Mouse (Mus musculus) gastrocnemius, postnatal 10 days (tissue): ENCODE measurements around the gene Ncapd2. TPM values are rescaled to one million over a fixed set of nuclear protein-coding genes. Genes with fewer than 3 reads are reported as not detected.
A peak's percentile ranks its signal among the peaks of the same experiment; 100 is the strongest.

Experiments used
- DNase-seq: peaks from one replicate; pipeline ENCODE4 v3.0.0; 2021; ENCODE audit warnings: mixed read lengths
- long read RNA-seq, 2 experiments: library from polyadenylated mRNA; stranded (forward); transcript quantifications; one replicate each; pipeline ENCODE4 v2.0.0; 2021
- total RNA-seq, 2 experiments: library from RNA; stranded (reverse); gene quantifications; 2 replicates each; pipeline ENCODE4 v1.2.3; 2021

Ncapd2 gene
- 10 to 100 TPM; 28.3 to 41.5 TPM for total RNA-seq
- long read RNA-seq, experiment 1, full-length matches to known transcripts = 18 of 27 reads
- long read RNA-seq, experiment 1, partial matches to known transcripts = 7 of 27 reads
- long read RNA-seq, experiment 1, other reads (novel, unspliced or antisense) = 2 of 27 reads
- long read RNA-seq, experiment 2, full-length matches to known transcripts = 13 of 23 reads
- long read RNA-seq, experiment 2, partial matches to known transcripts = 6 of 23 reads
- long read RNA-seq, experiment 2, other reads (novel, unspliced or antisense) = 4 of 23 reads

DNA sequence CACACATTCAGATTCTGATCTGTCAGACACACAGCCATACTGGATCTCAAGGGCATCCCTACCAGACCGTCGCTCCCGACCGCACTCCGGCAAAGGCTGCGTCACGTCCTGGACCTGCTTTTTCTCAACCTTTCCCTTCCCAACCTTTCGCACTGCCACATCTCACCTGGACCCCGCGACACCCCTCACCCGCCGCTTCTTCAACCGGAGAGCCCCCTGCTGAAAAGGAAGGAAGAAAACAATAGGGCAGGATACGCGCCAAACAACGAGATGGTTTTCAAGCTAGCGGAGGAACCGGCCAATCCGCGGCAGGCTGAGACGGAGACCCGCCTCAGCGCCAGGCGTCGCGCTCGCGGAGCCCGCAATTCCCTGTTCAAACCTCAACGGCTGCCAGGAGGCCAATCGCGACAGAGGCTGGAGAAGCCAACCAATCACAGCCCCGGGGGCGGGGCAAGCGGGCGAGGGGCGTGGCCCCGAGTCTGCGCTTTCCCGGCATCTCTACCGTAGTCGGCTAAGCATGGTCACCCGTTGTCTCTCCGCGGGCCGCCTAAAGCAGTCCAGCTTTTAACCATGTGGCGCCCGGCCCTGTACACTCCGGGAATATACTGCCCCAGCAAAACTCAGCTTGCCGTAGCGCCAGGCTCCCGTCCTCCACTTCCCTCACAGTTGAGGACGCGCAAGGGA lies at the start of gene Ncapd2, which contains the start of gene Mrpl51:
TSS of gene Ncapd2 (minus strand) at position 370 of the 684 bp plus-strand sequence.
TSS of gene Mrpl51 (plus strand) at position 470 of the 684 bp plus-strand sequence.
- peak; percentile 98 for DNase-seq

DNA sequence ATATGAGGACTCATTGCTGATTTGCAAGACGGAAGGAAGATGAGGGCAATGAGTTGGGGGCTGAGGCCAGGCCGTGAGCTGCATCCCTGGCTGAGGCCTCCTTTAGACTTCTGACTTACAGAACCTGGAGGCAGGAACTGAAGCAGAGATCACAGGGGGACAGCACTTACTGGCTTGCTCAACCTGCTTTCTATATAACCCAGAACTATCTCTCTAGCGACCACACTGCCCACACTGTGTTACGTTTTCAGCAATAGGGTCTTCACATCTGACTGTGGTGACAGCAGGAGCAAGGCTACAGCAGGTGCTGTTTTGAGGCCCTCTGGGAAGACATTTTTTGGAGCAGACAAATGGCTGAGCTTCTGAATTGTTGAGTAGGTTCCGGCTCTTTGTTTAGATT lies 49.1 kb upstream of the Ncapd2 start:
- DNase-seq = no peak

DNA sequence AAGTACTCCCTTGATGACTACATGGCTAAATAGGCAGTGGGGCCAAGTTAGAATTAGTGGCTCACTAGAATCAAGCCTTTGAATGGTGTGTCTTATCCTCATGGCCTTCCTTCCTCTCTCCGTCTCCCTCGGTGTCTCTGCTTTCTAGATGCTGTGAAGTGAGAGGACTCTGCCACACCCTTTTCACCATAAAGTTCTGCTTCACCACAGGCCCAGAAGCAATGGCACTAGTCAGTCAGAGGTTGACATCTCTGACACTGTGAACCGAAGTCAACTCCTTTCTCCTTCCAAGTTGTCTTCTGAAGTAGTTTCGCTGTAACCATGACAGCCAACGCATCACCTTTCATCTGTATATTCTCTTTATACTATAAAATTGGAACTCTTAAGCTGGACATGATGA lies 48.0 kb upstream of the Ncapd2 start:
- no peak for DNase-seq

DNA sequence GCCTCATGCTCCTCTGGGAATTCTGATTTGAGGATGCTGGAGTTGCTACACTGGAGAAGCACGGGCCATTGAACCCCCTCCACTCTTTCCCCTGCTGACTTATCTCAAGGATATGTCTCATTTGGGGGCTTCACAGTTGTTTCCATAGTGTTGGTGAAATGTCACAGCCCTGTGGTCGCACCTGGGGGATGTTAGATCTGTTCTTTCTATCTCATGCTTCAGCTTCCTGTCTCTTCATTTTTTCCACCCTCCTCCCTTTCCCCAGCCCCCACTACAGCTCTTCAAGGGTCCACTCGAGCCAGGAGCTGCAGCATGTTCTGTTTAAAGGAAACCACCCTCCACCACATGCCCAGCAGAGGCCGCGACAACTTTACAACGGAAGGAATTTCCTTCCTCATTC lies 46.9 kb upstream of the Ncapd2 start:
- no peak for DNase-seq

DNA sequence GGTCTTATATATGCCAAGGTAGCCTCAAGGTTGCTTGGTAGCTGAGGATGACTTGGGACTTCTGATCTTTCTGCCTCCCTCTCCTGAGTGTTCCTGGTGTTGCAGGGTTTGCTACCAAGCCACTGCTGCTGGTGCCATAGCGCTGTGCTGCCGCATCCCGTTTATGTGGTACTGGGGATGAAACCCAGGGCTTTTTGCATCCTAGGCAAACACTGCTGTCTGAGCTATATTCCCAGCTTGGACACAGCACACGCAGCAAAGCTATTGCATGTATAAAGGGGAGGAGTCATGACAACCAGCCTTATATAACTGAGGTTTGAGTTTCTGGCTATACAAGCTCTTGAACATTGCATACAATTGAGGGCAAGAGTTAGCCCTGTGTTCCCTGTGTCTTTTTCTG lies 45.9 kb upstream of the Ncapd2 start:
- DNase-seq = no peak

DNA sequence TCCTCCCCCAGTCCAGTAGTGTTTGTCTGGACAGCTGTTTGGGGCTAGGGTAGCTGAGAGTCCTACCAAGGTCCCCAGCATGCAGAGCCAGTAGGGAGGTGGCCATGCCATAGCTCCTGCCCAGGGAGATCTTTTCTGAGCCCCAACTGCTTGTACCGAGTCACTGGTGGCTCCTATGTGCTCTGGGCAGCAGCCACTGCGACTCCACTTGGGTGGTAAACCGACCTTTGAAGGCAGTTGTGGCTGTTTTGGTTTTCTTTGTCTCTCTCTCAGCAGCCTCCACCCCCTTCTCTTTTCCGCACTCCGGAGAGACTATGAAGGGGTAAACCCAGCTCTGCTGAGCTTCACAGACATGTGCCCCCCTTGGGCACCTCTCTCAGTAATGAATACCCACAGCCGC lies 45.3 kb upstream of the Ncapd2 start, which contains the start of gene Cd27:
TSS of gene Cd27 (minus strand) at position 229 of the 400 bp plus-strand sequence.
- DNase-seq = no peak

DNA sequence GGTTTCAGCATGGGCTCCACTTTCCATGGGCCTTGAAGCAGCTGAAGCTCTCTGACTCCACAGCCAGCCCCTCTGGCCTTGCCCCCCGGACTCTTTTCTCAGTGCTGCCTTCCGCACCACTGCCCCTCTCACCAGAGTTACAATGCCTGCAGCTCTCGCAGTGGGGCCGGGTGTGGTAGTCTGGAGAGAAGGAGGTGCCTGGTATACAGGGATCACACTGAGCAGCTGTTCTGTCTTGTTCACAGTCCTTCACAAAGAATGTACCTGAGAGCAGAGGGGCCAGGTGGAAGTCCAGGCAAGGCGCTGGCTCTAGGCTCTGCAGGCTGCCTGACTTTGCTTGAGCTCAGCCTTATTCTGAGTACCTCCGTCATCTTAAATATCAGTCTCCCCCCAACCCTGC lies 44.8 kb upstream of the Ncapd2 start:
- no peak for DNase-seq

DNA sequence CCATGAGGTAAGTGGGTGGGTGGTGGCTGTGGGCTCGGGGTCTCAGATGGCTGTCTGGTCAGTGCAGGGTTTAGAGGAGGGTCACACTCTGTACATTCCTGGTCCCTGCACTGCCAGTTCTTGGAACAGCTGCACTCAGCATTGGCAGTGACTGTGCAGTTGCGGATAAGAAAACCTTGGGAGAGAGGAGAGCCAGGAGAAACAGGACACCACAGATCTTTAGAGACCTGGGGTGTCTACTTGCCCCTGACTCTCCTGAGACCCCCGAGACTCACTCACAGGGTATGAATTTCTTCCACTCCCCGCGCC lies 43.0 kb upstream of the Ncapd2 start:
- DNase-seq = no peak

DNA sequence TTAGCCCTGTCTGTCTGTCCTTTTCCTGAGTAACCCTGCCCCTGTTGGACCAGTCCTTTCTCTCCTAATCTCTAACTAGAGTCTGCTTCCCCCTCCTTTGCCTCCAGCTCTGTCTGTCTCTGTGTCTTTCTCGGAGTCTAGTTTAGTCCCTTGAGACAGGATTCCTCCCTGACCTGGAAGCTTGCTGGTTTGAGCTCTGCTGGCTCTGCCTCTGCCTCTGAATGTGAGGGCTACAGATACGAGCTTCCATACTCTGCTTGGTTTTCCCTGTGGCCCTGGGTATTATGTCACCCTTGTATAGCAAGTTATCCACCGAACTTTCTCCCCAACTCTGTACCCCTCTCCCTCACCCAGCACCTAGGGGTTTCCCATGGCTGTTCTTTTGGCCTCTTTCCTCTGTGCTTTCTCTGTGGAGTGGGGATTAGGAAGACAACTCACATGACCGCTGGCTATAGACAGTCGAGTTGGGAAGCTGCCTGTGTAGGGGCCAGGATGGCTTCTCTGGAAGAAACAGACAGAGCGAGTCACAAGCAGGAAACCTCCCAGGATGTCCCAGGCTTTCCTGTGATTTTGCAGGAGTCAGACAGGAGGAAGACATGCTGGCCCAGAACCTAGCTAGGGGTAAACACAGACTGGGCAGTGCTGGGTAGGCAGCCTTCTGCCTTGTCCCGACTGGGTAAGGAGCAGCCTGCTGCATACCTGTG lies 42.5 kb upstream of the Ncapd2 start:
- DNase-seq = no peak

DNA sequence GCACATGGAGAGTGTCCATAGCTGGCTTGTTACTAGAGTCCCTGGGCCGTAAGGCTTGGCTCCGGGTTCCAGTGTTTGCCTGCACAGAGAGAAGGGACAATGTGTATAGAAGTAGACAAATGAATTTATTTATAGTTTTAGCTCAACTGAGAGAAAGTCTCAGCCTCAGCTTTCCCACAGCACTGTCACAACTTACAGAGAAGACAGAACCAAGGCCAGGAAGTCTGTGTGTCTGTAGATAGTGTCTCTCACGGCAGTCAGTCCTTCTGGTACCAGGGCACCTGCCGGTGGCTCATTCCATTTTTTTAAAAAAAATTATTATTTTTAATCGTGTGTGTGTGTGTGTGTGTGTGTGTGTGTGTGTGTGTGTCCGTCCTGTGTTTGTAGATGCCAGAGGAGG lies 41.0 kb upstream of the Ncapd2 start:
- DNase-seq = no peak

DNA sequence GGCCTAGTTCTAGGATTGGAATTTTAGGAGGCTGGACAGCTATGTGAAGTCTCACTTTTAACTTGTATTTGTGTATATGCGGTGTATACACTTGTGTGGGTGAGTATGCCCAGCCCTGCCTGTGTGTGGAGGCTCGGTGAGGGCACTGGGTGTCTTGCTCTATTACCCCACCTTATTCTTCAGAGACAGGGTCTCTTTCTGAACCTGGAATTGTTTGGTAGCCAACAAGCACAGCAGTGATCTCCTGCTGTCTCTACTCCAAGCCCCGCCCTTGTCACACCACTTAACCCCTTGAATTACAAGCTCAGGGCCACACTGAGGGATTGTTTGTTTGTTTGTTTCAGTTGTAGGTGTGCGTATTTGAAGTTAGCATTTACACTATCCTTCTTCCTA lies 40.5 kb upstream of the Ncapd2 start:
- no peak for DNase-seq

DNA sequence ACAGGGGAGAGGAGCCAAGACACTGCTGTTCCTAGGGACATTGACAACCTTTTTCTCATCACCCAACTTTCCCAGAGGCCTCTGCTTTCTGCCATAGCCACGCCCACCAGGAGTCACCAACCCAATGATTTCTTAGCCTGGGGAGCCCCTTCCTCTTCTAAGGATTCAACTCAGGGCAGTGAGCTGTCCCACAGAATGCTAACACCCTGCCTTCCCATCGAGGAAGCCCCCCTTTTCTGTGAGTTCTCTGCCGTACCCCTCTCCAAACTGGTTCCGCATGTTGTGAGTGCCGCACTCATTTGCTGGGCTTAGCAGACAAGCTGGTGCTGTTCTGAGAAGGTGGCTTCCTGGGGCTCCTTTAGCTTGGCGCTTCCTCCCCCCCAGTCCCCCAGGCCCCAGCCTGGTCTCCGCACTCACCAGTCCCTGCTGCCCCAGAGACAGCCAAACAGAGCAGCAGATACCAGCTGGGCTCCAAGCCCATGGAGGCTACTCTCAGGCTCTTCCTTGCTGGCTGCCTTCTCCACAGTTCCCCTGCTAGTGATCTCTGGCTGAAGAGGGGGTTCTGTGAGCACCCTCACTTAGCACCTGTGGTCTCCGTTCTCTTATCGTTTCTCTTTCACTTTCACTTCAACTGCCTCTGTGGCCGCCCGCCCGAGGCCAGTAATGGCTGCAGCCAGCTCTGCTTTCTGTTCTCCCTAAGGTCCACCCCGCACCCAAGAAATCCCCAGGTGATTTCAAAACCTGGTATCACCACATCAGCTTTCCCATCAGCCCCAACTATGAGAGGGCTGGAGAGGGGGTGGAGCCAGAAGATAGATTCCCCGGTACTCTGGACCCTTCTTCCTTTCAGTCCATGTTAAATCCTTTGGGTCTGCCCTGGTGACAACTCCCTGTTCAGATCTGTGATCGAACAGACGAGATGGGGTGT lies 39.9 kb upstream of the Ncapd2 start, which contains the start of gene Tapbpl:
TSS of gene Tapbpl (minus strand) at position 744 of the 928 bp plus-strand sequence.
- peak; percentile 38 for DNase-seq

DNA sequence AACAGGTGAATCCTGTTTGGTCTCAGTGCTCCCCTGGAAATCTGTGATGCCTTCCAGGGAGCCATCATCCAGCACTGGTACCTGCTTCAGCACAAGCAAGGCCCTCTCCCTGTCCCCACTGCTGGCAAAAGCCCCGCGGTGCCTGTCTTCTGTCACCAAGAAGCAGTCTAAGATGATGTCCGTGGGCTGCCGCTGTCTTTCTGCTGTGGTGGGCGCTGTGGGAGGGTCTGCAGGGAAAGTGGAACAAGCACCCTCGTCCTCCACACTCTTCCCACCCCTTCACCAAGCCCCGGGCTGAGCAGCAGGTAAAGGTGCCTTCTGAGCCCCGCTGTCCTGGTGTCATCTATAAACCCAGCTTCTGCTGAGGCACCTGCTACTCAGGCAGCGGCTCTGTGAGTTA lies 39.1 kb upstream of the Ncapd2 start:
- DNase-seq = no peak

DNA sequence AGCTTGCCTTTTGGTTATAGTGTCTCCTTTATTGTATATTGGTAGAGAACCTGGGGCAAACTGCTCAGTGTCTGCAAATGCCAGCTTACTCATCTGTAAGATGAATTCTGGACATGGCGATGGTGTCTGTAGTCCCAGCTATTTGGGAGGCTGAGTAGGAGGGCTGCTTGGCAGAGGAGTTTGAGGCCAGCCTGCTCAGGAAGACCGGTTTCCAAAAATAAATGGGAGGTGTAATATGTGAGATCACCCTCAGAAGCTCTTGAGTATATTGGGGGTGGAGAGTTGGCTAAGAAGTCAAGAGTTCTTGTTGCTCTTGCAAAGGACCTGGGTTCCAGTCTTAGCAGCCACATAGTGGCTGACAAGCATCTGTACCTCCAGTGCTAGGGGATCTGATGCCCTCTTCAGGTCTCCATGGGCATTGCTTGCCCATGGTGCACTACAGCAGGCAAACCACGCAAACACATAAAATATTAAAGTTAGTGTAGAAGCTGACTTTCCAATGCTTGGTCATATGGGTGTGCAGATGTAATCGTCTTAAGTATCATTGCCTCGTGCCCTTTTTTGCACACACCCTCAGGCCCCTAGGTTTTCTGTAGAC lies 34.1 kb upstream of the Ncapd2 start:
- no peak for DNase-seq

DNA sequence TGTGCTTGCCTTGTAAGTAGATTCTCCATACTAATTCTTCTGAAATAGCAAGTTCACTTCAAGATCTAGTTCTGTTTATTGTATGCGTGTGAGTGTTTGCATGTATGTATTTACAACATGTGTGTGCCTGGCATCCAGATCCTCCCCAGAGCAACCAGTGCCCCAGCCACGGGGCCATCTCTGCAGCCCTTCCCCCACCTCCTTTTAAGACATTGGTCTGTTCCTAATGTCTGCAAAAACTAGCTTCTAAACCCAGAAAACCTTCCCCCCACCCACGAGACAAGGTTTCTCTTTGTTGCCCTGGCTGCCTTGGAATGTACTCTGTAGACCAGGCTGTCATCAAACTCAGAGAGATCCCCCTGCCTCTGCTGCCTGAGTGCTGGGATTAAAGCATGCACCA lies 31.1 kb upstream of the Ncapd2 start:
- DNase-seq = no peak

DNA sequence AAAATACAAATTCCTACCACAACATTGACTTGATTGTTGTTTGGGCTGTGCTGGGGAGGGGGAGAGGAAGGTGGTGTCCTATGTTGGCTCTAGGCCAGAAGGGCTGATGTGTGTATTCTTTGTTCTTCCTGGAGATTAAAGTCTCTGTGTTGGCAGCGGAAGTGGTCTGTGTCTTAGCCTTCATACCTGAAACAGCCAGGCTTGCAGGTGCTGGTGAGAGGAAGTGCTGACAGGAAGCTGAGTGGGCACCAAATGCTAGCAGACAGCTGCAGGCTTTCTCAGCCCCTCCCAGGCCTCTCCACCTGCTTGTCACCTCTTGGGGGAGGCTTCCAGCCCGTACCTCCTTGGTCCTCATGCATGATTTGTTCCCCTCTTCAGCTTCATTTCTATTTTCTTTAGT lies 30.6 kb upstream of the Ncapd2 start:
- DNase-seq = no peak

DNA sequence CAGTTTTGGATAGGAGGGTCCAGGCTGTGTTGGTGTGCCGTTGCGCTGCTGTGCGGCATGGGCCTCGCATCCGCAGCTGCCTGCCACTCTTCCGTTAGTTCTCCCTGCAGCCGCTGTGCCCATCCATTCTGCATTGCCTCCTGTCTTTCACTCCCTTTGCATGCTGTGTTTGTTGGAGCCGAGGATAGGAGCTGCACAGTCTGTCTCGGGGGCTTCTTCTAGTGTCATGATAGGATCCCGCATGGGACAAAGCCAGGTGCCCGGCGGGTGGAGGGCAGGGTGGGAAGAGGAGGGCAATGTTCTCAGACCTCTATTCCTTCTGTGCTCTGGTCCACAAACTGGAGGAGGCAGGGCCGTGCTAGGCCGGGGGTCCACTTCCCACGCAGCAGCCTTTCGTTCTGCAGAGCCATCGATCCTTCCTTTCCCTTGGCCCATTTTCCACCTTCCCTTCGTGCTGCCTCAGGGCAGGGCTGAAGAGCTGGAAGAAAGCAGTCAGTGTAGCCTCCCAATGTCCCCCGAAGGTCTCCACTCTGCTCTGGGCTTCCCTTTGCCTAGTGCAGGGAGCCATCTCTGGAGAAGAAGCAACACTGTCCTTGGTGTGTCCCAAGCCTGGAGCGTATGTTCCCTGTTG lies 29.7 kb upstream of the Ncapd2 start:
- no peak for DNase-seq

DNA sequence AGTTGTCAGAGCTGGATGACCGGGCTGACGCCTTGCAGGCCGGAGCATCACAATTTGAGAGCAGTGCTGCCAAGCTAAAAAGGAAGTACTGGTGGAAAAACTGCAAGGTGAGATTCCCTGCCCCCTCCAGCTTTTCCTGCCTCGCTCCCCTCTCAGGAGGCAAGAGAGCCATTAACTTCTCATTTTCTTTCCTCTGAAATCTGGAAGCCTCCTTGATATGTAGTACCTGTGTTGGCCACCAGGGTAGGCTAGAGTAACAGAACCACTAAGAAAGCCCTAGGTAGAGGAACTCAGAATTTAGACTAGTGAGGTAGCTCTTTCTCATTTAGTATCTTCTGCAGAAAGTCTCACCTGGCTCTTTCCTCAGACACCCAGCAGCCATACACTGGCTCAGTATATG lies 27.5 kb upstream of the Ncapd2 start:
- DNase-seq = peak; percentile 53

DNA sequence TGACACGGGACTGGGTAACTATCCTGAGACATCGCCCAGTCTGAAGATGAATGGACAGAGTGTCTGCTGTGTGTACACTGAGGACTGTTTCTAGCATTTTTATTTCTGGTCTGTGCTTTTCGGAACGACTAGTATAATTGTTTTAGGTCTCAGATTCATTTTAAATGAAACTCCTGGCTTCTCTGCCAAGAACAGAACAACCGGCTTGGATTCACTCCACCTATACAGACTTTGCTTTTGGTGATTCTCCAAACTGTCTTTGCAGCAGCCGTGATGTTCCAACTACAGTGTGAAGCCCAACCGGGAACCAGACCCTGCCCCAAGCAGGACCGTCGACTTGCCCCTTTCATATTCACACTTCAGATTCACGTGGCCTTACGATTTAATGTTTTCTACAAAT lies 26.4 kb upstream of the Ncapd2 start:
- DNase-seq = no peak

DNA sequence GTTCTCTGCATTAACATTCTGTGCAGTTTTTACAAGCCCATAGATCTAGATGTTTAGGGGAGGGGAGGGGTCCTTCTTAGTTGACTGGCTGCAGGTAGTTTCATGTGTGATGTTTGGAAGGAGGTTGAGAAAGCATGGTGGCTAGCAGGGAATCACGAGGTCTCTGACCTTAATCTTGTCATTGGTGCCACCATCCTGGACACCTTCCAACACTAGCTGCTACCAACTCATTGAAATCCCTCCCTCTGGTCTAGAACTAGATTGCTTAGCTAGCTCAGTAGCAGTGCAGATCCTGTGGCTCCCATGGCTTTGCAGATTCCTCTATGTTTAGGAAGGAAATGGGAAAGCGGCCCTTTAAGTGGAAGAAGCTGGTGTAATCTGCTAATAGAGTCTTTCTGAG lies 25.4 kb upstream of the Ncapd2 start:
- no peak for DNase-seq
